Mouse (Mus musculus) neutrophil, adult 5-6 weeks (primary cell): ENCODE measurements at regions not wholly inside any gene's neighbourhood (a gene's known extent, or its start where the extent isn't known, plus 50 kb on each side); places are given as distances from the start of the nearest gene placed in this dataset.

Source experiments
- ATAC-seq: fragments of 151-379, 151-347 bp; 2 replicates; pipeline ENCODE4 v1.8.0; 2017; ENCODE audit warnings: mild to moderate bottlenecking, moderate TSS enrichment; ENCODE audit not compliant: insufficient number of reproducible peaks, poor library complexity, low FRiP score, severe bottlenecking; ENCODE audit errors: extremely low read depth

GRCm38 (mm10) chr3:37886705-37887454 is 162.6 kb upstream of the Gm5148 start:
- ATAC-seq = no peak

GRCm38 (mm10) chr3:37885776-37886175 is 161.5 kb upstream of the Gm5148 start:
- ATAC-seq = no peak

- ATAC-seq = no peak
Observed at GRCm38 (mm10) chr3:37882417-37882816, 158.1 kb upstream of the Gm5148 start.

- ATAC-seq = no peak
Observed at GRCm38 (mm10) chr3:37881016-37881415, 156.7 kb upstream of the Gm5148 start.

GRCm38 (mm10) chr3:37879056-37879455 is 154.8 kb upstream of the Gm5148 start:
- no peak for ATAC-seq

GRCm38 (mm10) chr3:37876016-37876765 is 151.9 kb upstream of the Gm5148 start:
- ATAC-seq = no peak

- no peak for ATAC-seq
Observed at GRCm38 (mm10) chr3:37875331-37876015, 151.2 kb upstream of the Gm5148 start.

- no peak for ATAC-seq
Observed at GRCm38 (mm10) chr3:37874864-37875263, 150.6 kb upstream of the Gm5148 start.

GRCm38 (mm10) chr3:37874346-37874745 is 150.1 kb upstream of the Gm5148 start:
- ATAC-seq = no peak

GRCm38 (mm10) chr3:37872329-37872728 is 148.0 kb upstream of the Gm5148 start:
- ATAC-seq = no peak

GRCm38 (mm10) chr3:37871076-37871475 is 146.8 kb upstream of the Gm5148 start:
- no peak for ATAC-seq

GRCm38 (mm10) chr3:37868454-37868853 is 144.2 kb upstream of the Gm5148 start:
- no peak for ATAC-seq

- no peak for ATAC-seq
Observed at GRCm38 (mm10) chr3:37862756-37863155, 138.5 kb upstream of the Gm5148 start.

- no peak for ATAC-seq
Observed at GRCm38 (mm10) chr3:37860715-37861461, 136.6 kb upstream of the Gm5148 start.

- ATAC-seq = no peak
Observed at GRCm38 (mm10) chr3:37860034-37860714, 135.9 kb upstream of the Gm5148 start.

GRCm38 (mm10) chr3:37858624-37859302 is 134.5 kb upstream of the Gm5148 start:
- no peak for ATAC-seq

- no peak for ATAC-seq
Observed at GRCm38 (mm10) chr3:37846191-37847003, 122.1 kb upstream of the Gm5148 start.
